Mouse (Mus musculus) layer of hippocampus, adult 18-20 months (tissue): ENCODE measurements around the gene Trim14. TPM values are rescaled to one million over a fixed set of nuclear protein-coding genes. Genes with fewer than 3 reads are reported as not detected.

ENCODE experiments used
- DNase-seq, 2 experiments: peaks; one replicate each; pipeline ENCODE4 v3.0.0; 2022; ENCODE audit warnings: low spot score in 2 of 2
- total RNA-seq, 2 experiments: library from RNA; stranded (reverse); gene quantifications; 2 replicates each; pipeline ENCODE4 v1.2.3; 2021

Trim14 gene
- total RNA-seq, 2 experiments from 2014 or later: 0.67 to 1.4 TPM

- DNase-seq: peak in 1 of 2 experiments; percentile 21
Measured at GRCm38 (mm10) chr4:46485696-46486417, 50.1 kb downstream of the Trim14 start.

- DNase-seq: no peak
Measured at GRCm38 (mm10) chr4:46479081-46479480, 56.9 kb downstream of the Trim14 start.

- DNase-seq: no peak
Measured at GRCm38 (mm10) chr4:46475101-46475500, 60.8 kb downstream of the Trim14 start.

- DNase-seq: no peak
Measured at GRCm38 (mm10) chr4:46465740-46466139, 70.2 kb downstream of the Trim14 start.

GRCm38 (mm10) chr4:46463130-46463830, 72.7 kb downstream of the Trim14 start:
- no peak for DNase-seq

- no peak for DNase-seq
Measured at GRCm38 (mm10) chr4:46458411-46458810, 77.5 kb downstream of the Trim14 start.

GRCm38 (mm10) chr4:46457186-46457585, 78.8 kb downstream of the Trim14 start:
- DNase-seq: no peak

GRCm38 (mm10) chr4:46456762-46457161, 79.2 kb downstream of the Trim14 start:
- DNase-seq: no peak

- DNase-seq: no peak
Measured at GRCm38 (mm10) chr4:46454097-46454864, 81.7 kb downstream of the Trim14 start.

GRCm38 (mm10) chr4:46452855-46453719, 82.9 kb downstream of the Trim14 start:
- DNase-seq: no peak

GRCm38 (mm10) chr4:46452481-46452850, 83.5 kb downstream of the Trim14 start:
- peak; percentile 10 to 39 for DNase-seq

- peak; percentile 54 to 68 for DNase-seq
Measured at GRCm38 (mm10) chr4:46451758-46452480, 84.0 kb downstream of the Trim14 start.

- DNase-seq: peak; percentile 55 to 74
Measured at GRCm38 (mm10) chr4:46451240-46451757, 84.6 kb downstream of the Trim14 start.

GRCm38 (mm10) chr4:46450519-46451131, 85.3 kb downstream of the Trim14 start, which contains the start of gene Anp32b:
Anp32b (plus strand) TSS chr4:46450902.
- peak; percentile 91 to 94 for DNase-seq

GRCm38 (mm10) chr4:46450020-46450518, 85.9 kb downstream of the Trim14 start:
- no peak for DNase-seq

GRCm38 (mm10) chr4:46448886-46449285, 87.1 kb downstream of the Trim14 start:
- DNase-seq: no peak

GRCm38 (mm10) chr4:46447461-46447860, 88.5 kb downstream of the Trim14 start:
- no peak for DNase-seq

GRCm38 (mm10) chr4:46445237-46445945, 90.5 kb downstream of the Trim14 start:
- no peak for DNase-seq
